Mouse (Mus musculus): ENCODE measurements around the gene Mtfr1l. TPM values are rescaled to one million over a fixed set of nuclear protein-coding genes. Genes with fewer than 3 reads are reported as not detected.

Gene Mtfr1l
- polyA plus RNA-seq, 1 experiment from 2014 or later = 167 TPM

DNA sequence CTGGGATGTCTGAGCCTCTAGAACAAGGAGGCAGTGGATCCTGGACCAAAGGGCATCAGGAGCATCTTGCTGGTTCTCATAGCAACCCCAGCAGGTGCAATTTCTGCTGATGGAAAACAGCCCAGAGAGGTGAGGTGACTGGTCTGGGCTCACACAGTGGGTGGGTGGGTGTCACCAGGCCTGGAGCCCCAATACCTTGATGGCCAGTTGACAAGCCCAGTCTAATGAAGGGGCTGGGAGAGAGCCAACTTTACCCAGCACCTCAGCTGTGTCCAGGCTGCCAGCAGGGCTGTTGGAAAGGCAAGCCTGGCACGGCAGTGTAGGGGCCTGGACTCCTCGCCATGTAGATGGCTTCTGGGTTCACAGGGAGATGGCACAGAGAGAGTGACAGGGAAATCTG lies 26.8 kb upstream of the Mtfr1l start:
- 82% methylated on average over 2 of the region's 2 CpGs for WGBS
- Histone ChIP-seq H3K4me3 (ENCODE audit: low read length) (no peak overlapping the region), H3K4me2 (ENCODE audit: low read depth, low read length) (no peak overlapping the region), H3K9me3 (replicated peaks; ENCODE audit: control insufficient read depth, low read length) (peaks cover 4% of the 10 kb centered on the region), H3K9ac (ENCODE audit: low read length) (no peak overlapping the region), H3K27me3 (ENCODE audit: control insufficient read depth, insufficient read depth, low read length) (no peaks in the 10 kb centered on the region), H3K36me3 (ENCODE audit: control insufficient read depth, insufficient read depth) (peaks cover 12% of the 10 kb centered on the region), H3K4me1 (ENCODE audit: control insufficient read depth, insufficient read depth, low read length) (peaks cover 11% of the 10 kb centered on the region), H3K27ac (ENCODE audit: low read length) (no peak overlapping the region)
- no peak for ATAC-seq (replicated peaks; ENCODE audit: extremely low read depth, insufficient read depth, low FRiP score)

DNA sequence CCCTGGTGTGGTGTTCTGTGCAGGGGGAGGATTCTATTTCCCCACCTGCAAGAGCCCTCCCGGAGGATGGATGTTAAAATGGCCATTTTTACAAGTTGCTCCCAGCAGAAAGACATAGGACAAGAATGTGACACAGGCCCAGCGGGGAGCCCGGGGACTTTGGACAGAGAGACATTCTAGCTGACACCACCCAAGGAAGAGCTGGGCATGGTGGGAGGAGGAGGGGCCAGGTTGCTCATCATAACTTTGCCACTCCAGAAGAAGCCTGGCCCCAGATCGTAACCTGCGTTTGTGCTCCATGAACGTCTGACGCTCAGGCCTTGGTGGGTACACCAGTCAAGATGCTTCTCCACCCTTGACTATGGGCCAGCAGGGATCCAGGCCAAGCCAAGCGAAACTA lies 25.5 kb upstream of the Mtfr1l start:
- Histone ChIP-seq H3K27me3 (ENCODE audit: control insufficient read depth, insufficient read depth, low read length) (no peaks in the 10 kb centered on the region), H3K4me1 (ENCODE audit: control insufficient read depth, insufficient read depth, low read length) (peaks cover 12% of the 10 kb centered on the region), H3K36me3 (ENCODE audit: control insufficient read depth, insufficient read depth) (peaks cover 10% of the 10 kb centered on the region), H3K27ac (ENCODE audit: low read length) (no peak overlapping the region), H3K4me2 (ENCODE audit: low read depth, low read length) (no peak overlapping the region), H3K9me3 (replicated peaks; ENCODE audit: control insufficient read depth, low read length) (peaks cover 2% of the 10 kb centered on the region; the same call in 1 of the 2 replicates), H3K9ac (ENCODE audit: low read length) (no peak overlapping the region), H3K4me3 (ENCODE audit: low read length) (no peak overlapping the region)
- ATAC-seq (replicated peaks; ENCODE audit: extremely low read depth, insufficient read depth, low FRiP score) = no peak
- WGBS = 83% methylated on average over 8 of the region's 8 CpGs

DNA sequence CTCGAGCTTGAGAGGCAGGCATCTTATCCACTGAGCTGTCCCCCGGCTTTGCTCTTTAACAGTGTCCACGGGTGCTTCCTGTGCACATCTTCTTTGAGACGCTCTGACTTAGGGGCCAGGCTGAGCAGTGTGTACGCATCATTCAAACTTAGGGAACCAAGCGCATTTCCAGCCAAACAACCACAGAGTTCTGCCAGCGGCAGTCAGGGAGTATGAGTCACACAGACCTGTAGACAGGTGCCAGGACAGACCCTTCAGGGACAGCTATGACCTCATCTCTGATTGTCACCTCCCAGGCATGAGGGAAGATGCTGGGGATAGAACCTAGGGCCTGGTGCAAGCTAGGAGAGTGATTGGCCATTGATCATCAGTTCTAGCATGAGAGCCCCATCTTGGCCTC lies 24.0 kb upstream of the Mtfr1l start:
- no peak overlapping the region for H3K9ac ChIP-seq (ENCODE audit: low read length)
- H3K27me3 ChIP-seq (ENCODE audit: control insufficient read depth, insufficient read depth, low read length) = no peaks in the 10 kb centered on the region
- H3K36me3 ChIP-seq (ENCODE audit: control insufficient read depth, insufficient read depth) = no peaks in the 10 kb centered on the region
- H3K27ac ChIP-seq (ENCODE audit: low read length) = no peak overlapping the region
- no peaks in the 10 kb centered on the region for H3K9me3 ChIP-seq (replicated peaks; ENCODE audit: control insufficient read depth, low read length)
- WGBS = 72% methylated on average over 7 of the region's 7 CpGs
- H3K4me1 ChIP-seq (ENCODE audit: control insufficient read depth, insufficient read depth, low read length) = peaks cover 12% of the 10 kb centered on the region
- ATAC-seq (replicated peaks; ENCODE audit: extremely low read depth, insufficient read depth, low FRiP score) = no peak
- no peak overlapping the region for H3K4me3 ChIP-seq (ENCODE audit: low read length)
- H3K4me2 ChIP-seq (ENCODE audit: low read depth, low read length) = no peak overlapping the region

DNA sequence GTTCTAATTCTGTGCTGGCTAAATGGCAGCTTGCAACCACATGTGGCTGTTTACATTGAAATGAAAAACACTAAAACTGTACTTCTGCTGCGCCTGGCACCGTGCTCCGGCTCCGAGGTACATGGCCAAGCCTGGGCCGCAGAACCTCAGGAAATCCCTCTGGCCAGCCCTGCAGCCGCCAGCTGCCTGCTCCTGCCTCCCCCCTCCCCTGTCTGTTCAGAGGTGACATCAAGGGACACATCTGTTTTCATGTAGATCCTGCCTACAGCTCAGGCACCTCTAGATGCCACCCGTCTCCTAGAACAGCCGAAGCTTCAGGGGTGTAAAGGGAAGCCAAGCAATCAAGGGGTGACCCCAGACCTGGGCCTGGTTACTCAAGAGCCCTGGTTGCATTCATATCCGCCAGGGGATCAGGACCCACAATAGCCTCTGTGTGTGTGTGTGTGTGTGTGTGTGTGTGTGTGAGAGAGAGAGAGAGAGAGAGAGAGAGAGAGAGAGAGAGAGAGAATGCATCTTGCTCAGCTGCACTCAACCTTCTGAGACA lies 23.5 kb upstream of the Mtfr1l start:
- no peaks in the 10 kb centered on the region for H3K9me3 ChIP-seq (replicated peaks; ENCODE audit: control insufficient read depth, low read length)
- ATAC-seq (replicated peaks; ENCODE audit: extremely low read depth, insufficient read depth, low FRiP score) = no peak
- H3K4me3 ChIP-seq (ENCODE audit: low read length) = no peak overlapping the region
- H3K36me3 ChIP-seq (ENCODE audit: control insufficient read depth, insufficient read depth) = no peaks in the 10 kb centered on the region
- no peak overlapping the region for H3K27ac ChIP-seq (ENCODE audit: low read length)
- 53% methylated on average over 9 of the region's 9 CpGs for WGBS
- H3K27me3 ChIP-seq (ENCODE audit: control insufficient read depth, insufficient read depth, low read length) = no peaks in the 10 kb centered on the region
- peaks cover 12% of the 10 kb centered on the region for H3K4me1 ChIP-seq (ENCODE audit: control insufficient read depth, insufficient read depth, low read length)
- H3K4me2 ChIP-seq (ENCODE audit: low read depth, low read length) = no peak overlapping the region
- H3K9ac ChIP-seq (ENCODE audit: low read length) = no peak overlapping the region

DNA sequence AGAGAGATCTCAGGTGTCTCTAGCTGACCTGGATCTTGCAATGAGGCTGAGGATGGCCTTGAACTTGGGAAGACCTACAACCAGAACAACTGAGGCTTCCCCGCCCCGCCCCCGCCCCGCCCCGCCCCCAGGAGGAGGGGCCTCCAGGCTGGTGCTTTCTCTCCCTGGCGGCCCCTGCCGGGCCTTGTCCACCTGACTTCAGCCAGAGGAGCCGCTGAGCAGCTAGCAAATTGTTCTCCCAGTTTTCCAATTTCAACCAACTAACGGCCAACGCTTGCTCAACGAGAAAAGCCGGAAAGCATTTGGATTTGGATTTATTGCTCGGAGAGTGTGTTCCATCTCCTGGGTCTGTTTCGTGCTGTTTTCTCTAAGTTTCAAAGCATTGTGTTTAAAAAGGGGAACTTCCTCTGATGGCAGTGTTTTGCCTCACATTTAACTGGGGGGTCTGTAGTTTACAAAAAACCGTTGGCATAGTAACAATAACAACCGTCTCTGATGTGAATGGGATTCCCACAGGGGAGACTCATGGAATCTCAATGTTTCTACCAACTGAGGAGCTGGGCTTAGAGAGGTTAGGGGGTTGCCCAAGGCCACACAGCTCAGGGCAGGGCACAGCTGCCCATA lies 22.6 kb upstream of the Mtfr1l start:
- H3K27ac ChIP-seq (ENCODE audit: low read length) = peak overlapping the region; percentile 31; the same call in 1 of the 2 replicates
- H3K4me1 ChIP-seq (ENCODE audit: control insufficient read depth, insufficient read depth, low read length) = peaks cover 12% of the 10 kb centered on the region
- no peaks in the 10 kb centered on the region for H3K27me3 ChIP-seq (ENCODE audit: control insufficient read depth, insufficient read depth, low read length)
- H3K36me3 ChIP-seq (ENCODE audit: control insufficient read depth, insufficient read depth) = no peaks in the 10 kb centered on the region
- peak overlapping the region; percentile 29; the same call in 1 of the 2 replicates for H3K9ac ChIP-seq (ENCODE audit: low read length)
- H3K4me2 ChIP-seq (ENCODE audit: low read depth, low read length) = no peak overlapping the region
- no peak overlapping the region for H3K4me3 ChIP-seq (ENCODE audit: low read length)
- no peaks in the 10 kb centered on the region for H3K9me3 ChIP-seq (replicated peaks; ENCODE audit: control insufficient read depth, low read length)
- ATAC-seq (replicated peaks; ENCODE audit: extremely low read depth, insufficient read depth, low FRiP score) = no peak
- 28% methylated on average over 16 of the region's 16 CpGs for WGBS

DNA sequence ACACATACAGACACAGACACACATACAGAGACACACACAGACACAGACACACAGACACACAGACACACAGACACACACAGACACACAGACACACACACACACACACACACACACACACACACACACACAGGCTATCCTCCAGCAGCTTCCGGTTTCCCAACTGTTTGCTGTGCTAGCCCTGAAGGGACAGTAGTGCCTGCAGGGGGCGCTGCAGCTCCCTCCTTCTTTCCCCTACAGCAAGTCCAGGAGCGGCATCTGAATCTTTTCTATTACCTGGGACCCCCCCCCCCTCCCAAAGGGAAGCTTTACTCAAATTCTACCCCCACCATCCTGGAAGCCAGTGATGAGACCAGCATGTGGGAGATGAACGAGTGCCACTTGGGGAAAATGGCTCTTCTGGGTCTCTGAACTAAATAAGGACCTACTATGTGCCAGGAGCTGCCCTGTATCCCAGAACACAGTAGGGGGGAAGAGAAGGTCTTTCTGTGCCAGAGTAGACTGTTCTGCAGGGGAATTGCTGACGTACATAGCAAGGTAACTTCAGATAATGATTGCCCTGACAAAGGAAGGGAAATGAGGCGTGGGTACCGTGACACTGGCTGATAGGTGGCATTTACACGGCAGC lies 20.9 kb upstream of the Mtfr1l start:
- Histone ChIP-seq H3K9me3 (replicated peaks; ENCODE audit: control insufficient read depth, low read length) (no peaks in the 10 kb centered on the region), H3K4me3 (ENCODE audit: low read length) (no peak overlapping the region), H3K4me2 (ENCODE audit: low read depth, low read length) (no peak overlapping the region), H3K4me1 (ENCODE audit: control insufficient read depth, insufficient read depth, low read length) (peaks cover 18% of the 10 kb centered on the region), H3K36me3 (ENCODE audit: control insufficient read depth, insufficient read depth) (no peaks in the 10 kb centered on the region), H3K9ac (ENCODE audit: low read length) (no peak overlapping the region), H3K27ac (ENCODE audit: low read length) (no peak overlapping the region), H3K27me3 (ENCODE audit: control insufficient read depth, insufficient read depth, low read length) (no peaks in the 10 kb centered on the region)
- ATAC-seq (replicated peaks; ENCODE audit: extremely low read depth, insufficient read depth, low FRiP score) = no peak
- 72% methylated on average over 7 of the region's 8 CpGs for WGBS

DNA sequence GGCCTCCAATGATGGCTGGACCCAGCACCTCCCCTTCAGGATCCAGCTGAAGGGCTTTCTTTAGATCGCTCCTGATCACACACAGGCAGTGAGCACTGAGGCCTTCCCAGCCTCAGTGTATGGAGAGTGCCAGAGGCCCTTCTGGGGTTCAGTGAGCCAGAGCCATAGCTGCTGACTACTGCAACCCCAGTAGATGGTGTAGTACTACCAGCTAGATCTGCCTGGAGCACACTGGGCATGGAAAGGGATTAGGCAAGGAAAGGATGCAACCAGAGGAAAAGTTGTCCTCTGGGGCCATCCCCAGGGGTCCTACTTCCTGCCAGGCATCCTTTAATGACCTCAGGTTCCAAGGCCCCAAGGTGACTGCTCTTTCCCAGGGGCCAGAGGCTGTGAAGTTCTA lies 18.4 kb upstream of the Mtfr1l start:
- H3K36me3 ChIP-seq (ENCODE audit: control insufficient read depth, insufficient read depth) = peaks cover 14% of the 10 kb centered on the region

DNA sequence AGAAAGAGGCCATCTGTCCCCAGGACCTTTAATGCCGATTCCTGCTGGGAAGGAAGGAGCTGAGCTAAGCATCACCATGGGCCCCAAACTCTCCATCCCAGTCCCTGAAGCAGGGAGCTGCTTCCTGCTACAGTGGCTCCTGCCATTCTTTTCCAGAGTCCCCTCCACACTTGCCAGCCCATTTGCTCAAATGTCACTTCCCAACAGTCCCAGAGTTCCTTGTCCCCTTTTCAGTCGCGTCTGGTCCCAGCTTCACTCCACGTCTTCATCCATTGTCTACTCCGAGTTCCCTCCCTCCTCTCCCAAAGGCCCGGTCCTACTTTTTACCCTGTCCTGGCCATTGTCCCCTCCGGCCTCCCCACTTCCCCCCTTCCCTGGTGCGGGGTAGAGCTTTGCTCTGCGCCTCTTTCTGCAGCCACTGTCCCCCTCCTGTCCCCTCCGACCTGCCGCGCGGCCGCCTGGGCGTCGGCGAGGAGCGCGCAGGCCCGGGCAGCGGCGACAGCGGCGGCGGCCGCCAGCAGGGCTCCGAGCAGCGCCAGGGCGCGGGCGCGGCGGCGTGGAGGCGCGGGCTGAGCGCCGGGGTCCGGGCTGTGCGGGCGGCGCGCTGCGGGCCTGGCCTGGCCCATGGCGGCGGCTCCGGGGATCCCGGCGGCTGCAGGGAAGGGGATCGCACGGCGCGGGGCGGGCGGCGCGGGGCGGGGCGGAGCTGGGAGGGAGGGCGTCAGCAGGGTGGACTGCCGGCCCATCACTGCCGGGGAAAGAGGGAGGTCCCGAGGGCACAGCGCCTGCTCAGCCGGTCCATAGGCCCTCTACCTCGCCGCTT lies 16.5 kb upstream of the Mtfr1l start, which contains the start of gene Selenon:
TSS of gene Selenon (minus strand) at position 673 of the 823 bp plus-strand sequence.
- H3K27ac ChIP-seq (ENCODE audit: low read length) = peak within 1 kb of the TSS; percentile 72
- WGBS = 1% methylated on average over 59 of the region's 67 CpGs
- ATAC-seq (replicated peaks; ENCODE audit: extremely low read depth, insufficient read depth, low FRiP score) = peak; percentile 84

More for the DNA sequence above, 18.4 kb upstream of the Mtfr1l start:
- no peak overlapping the region for H3K9ac ChIP-seq (ENCODE audit: low read length)
- WGBS = 79% methylated on average over 1 of the region's 1 CpGs
- ATAC-seq (replicated peaks; ENCODE audit: extremely low read depth, insufficient read depth, low FRiP score) = no peak
- no peak overlapping the region for H3K27ac ChIP-seq (ENCODE audit: low read length)
- no peaks in the 10 kb centered on the region for H3K27me3 ChIP-seq (ENCODE audit: control insufficient read depth, insufficient read depth, low read length)
- H3K4me1 ChIP-seq (ENCODE audit: control insufficient read depth, insufficient read depth, low read length) = peaks cover 24% of the 10 kb centered on the region
- no peak overlapping the region for H3K4me3 ChIP-seq (ENCODE audit: low read length)
- H3K4me2 ChIP-seq (ENCODE audit: low read depth, low read length) = no peak overlapping the region
- H3K9me3 ChIP-seq (replicated peaks; ENCODE audit: control insufficient read depth, low read length) = peaks cover 7% of the 10 kb centered on the region

More for the DNA sequence above, 16.5 kb upstream of the Mtfr1l start, which contains the start of gene Selenon:
- H3K4me2 ChIP-seq (ENCODE audit: low read depth, low read length) = peak within 1 kb of the TSS; percentile 74
- peaks cover 16% of the 10 kb centered on the region for H3K36me3 ChIP-seq (ENCODE audit: control insufficient read depth, insufficient read depth)
- H3K9ac ChIP-seq (ENCODE audit: low read length) = peak within 1 kb of the TSS; percentile 97
- no peaks in the 10 kb centered on the region for H3K27me3 ChIP-seq (ENCODE audit: control insufficient read depth, insufficient read depth, low read length)
- peak within 1 kb of the TSS; percentile 63 for H3K4me3 ChIP-seq (ENCODE audit: low read length)
- H3K4me1 ChIP-seq (ENCODE audit: control insufficient read depth, insufficient read depth, low read length) = peaks cover 28% of the 10 kb centered on the region
- H3K9me3 ChIP-seq (replicated peaks; ENCODE audit: control insufficient read depth, low read length) = peaks cover 7% of the 10 kb centered on the region

Data from heart, embryonic 16.5 days (tissue).